Mouse (Mus musculus) midbrain, embryonic 14.5 days (tissue): ENCODE measurements around the gene Gm20388. TPM values are rescaled to one million over a fixed set of nuclear protein-coding genes. Genes with fewer than 3 reads are reported as not detected.
A peak's percentile ranks its signal among the peaks of the same experiment; 100 is the strongest.

Source experiments
- ATAC-seq: fragments of 200-750 bp; cut with Nextera tagmentation; 2 replicates; pipeline ENCODE4 v1.8.0; 2017; ENCODE audit warnings: moderate number of reproducible peaks, moderate library complexity; ENCODE audit not compliant: low FRiP score, low TSS enrichment
- DNase-seq: peaks from one replicate; pipeline ENCODE4 v3.0.0-alpha.2; 2015
- H3K27ac ChIP-seq: fragments of 300-500 bp; sonication (generic); replicated peaks from 2 replicates; pipeline ENCODE4 v1.5.1; 2014; ENCODE audit warnings: mild to moderate bottlenecking, low read depth, low read length, moderate library complexity
- H3K27me3 ChIP-seq: fragments of 300-500 bp; sonication (generic); 2 replicates; pipeline ENCODE4 v1.6.1; 2014; ENCODE audit warnings: low read length, control low read depth, mixed read lengths; ENCODE audit not compliant: control insufficient read depth, insufficient read depth
- H3K36me3 ChIP-seq: fragments of 300-500 bp; sonication (generic); 2 replicates; pipeline ENCODE4 v1.6.1; 2014; ENCODE audit warnings: low read length, control low read depth; ENCODE audit not compliant: control insufficient read depth, insufficient read depth
- H3K4me1 ChIP-seq: fragments of 300-500 bp; sonication (generic); 2 replicates; pipeline ENCODE4 v1.6.1; 2014; ENCODE audit warnings: mild to moderate bottlenecking, antibody characterized with exemption, low read length, control low read depth; ENCODE audit not compliant: control insufficient read depth, insufficient read depth
- H3K4me2 ChIP-seq: fragments of 300-500 bp; sonication (generic); 2 replicates; pipeline ENCODE4 v1.6.1; 2014; ENCODE audit warnings: mild to moderate bottlenecking, low read length, moderate library complexity
- H3K4me3 ChIP-seq: fragments of 300-500 bp; sonication (generic); replicated peaks from 2 replicates; pipeline ENCODE4 v1.5.1; 2014; ENCODE audit warnings: low read depth, low read length
- H3K9ac ChIP-seq: fragments of 300-500 bp; sonication (generic); replicated peaks from 2 replicates; pipeline ENCODE4 v1.6.1; 2014; ENCODE audit warnings: mild to moderate bottlenecking, low read length, moderate library complexity
- H3K9me3 ChIP-seq: fragments of 300-500 bp; sonication (generic); 2 replicates; pipeline ENCODE4 v1.6.1; 2016; ENCODE audit warnings: low read length, control low read depth, mixed read lengths; ENCODE audit not compliant: control insufficient read depth
- WGBS: fragments of 180-500 bp; shearing (Covaris S2); extraction: QIAGEN DNeasy Blood & Tissue Kit; methylation state at CpG from one replicate; pipeline ENCODE4 v1.1.7; 2014; 5-methylcytosine and 5-hydroxymethylcytosine counted together
- polyA plus RNA-seq: library from polyadenylated mRNA; unstranded; fragments of >200 nt; fragmentation: Nextera tagmentation; extraction: Ambion mirVana; gene quantifications from 2 replicates; pipeline ENCODE4 v1.2.1, GENCODE M21; 2014

Gene Gm20388
- polyA plus RNA-seq, 1 experiment from 2014 or later = 4.1 TPM

GRCm38 (mm10) chr8:120493508-120494464, 583.1 kb downstream of the Gm20388 start:
- peaks cover 84% of the 10 kb centered on the region for H3K4me1 ChIP-seq
- no peaks in the 10 kb centered on the region for H3K36me3 ChIP-seq
- H3K27me3 ChIP-seq = no peaks in the 10 kb centered on the region
- peak overlapping the region; percentile 95 for H3K4me2 ChIP-seq
- WGBS = 58% methylated on average over 16 of the region's 16 CpGs
- peak overlapping the region; percentile 91 for H3K4me3 ChIP-seq
- peak overlapping the region; percentile 45; the same call in 1 of the 2 replicates for H3K9ac ChIP-seq
- peak overlapping the region; percentile 57; the same call in 1 of the 2 replicates for H3K27ac ChIP-seq
- H3K9me3 ChIP-seq = no peaks in the 10 kb centered on the region
- no peak for DNase-seq
- no peak for ATAC-seq

- H3K9ac ChIP-seq = peak overlapping the region; percentile 37
- 21% methylated on average over 15 of the region's 15 CpGs for WGBS
- no peak for ATAC-seq
- H3K27ac ChIP-seq = peak overlapping the region; percentile 57
- no peaks in the 10 kb centered on the region for H3K9me3 ChIP-seq
- H3K27me3 ChIP-seq = no peaks in the 10 kb centered on the region
- H3K4me2 ChIP-seq = peak overlapping the region; percentile 95
- H3K4me1 ChIP-seq = peaks cover 92% of the 10 kb centered on the region
- H3K36me3 ChIP-seq = no peaks in the 10 kb centered on the region
- DNase-seq = peak; percentile 35
- peak overlapping the region; percentile 15 for H3K4me3 ChIP-seq
These were observed 584.3 kb downstream of the Gm20388 start for GRCm38 (mm10) chr8:120494903-120495302.

- Histone ChIP-seq H3K9me3 (no peaks in the 10 kb centered on the region), H3K9ac (no peak overlapping the region; the same call in 1 of the 2 replicates), H3K4me2 (peak overlapping the region; percentile 95), H3K36me3 (no peaks in the 10 kb centered on the region), H3K27me3 (no peaks in the 10 kb centered on the region), H3K27ac (peak overlapping the region; percentile 57; the same call in 1 of the 2 replicates), H3K4me3 (no peak overlapping the region; the same call in 1 of the 2 replicates), H3K4me1 (peaks cover 92% of the 10 kb centered on the region)
- ATAC-seq (no peak), DNase-seq (no peak)
- 64% methylated on average over 5 of the region's 5 CpGs for WGBS
These were observed 584.8 kb downstream of the Gm20388 start for GRCm38 (mm10) chr8:120495461-120495860.

GRCm38 (mm10) chr8:120496478-120496877, 585.8 kb downstream of the Gm20388 start:
- Histone ChIP-seq H3K9ac (no peak overlapping the region), H3K9me3 (no peaks in the 10 kb centered on the region), H3K36me3 (no peaks in the 10 kb centered on the region), H3K4me3 (no peak overlapping the region), H3K27ac (peak overlapping the region; percentile 81; the same call in 1 of the 2 replicates), H3K27me3 (no peaks in the 10 kb centered on the region), H3K4me2 (no peak overlapping the region), H3K4me1 (peaks cover 93% of the 10 kb centered on the region)
- DNase-seq = no peak
- 97% methylated on average over 15 of the region's 15 CpGs for WGBS
- no peak for ATAC-seq

GRCm38 (mm10) chr8:120497503-120497946, 586.9 kb downstream of the Gm20388 start:
- Histone ChIP-seq H3K9ac (peak overlapping the region; percentile 38; the same call in 1 of the 2 replicates), H3K27me3 (no peaks in the 10 kb centered on the region), H3K4me2 (peak overlapping the region; percentile 45), H3K4me3 (no peak overlapping the region), H3K36me3 (no peaks in the 10 kb centered on the region), H3K9me3 (no peaks in the 10 kb centered on the region), H3K4me1 (peaks cover 87% of the 10 kb centered on the region), H3K27ac (peak overlapping the region; percentile 81)
- peak; percentile 32; the same call in 1 of the 2 replicates for ATAC-seq
- DNase-seq = peak; percentile 85
- 4% methylated on average over 11 of the region's 11 CpGs for WGBS

- ATAC-seq (peak; percentile 46; the same call in 1 of the 2 replicates), DNase-seq (no peak)
- Histone ChIP-seq H3K27ac (peak overlapping the region; percentile 81), H3K36me3 (no peaks in the 10 kb centered on the region), H3K9ac (peak overlapping the region; percentile 38), H3K4me2 (peak overlapping the region; percentile 45), H3K4me3 (no peak overlapping the region), H3K9me3 (no peaks in the 10 kb centered on the region), H3K27me3 (no peaks in the 10 kb centered on the region), H3K4me1 (peaks cover 86% of the 10 kb centered on the region)
- WGBS = 4% methylated on average over 4 of the region's 4 CpGs
These were observed 587.7 kb downstream of the Gm20388 start for GRCm38 (mm10) chr8:120498349-120498831.

GRCm38 (mm10) chr8:120498926-120499605, 588.4 kb downstream of the Gm20388 start:
- Histone ChIP-seq H3K9ac (peak overlapping the region; percentile 29; the same call in 1 of the 2 replicates), H3K9me3 (no peaks in the 10 kb centered on the region), H3K4me3 (0 out of 2 replicates have a peak overlapping the region, but pooled peaks have one; percentile 5), H3K27ac (peak overlapping the region; percentile 81), H3K4me2 (peak overlapping the region; percentile 45), H3K27me3 (no peaks in the 10 kb centered on the region), H3K36me3 (no peaks in the 10 kb centered on the region), H3K4me1 (peaks cover 85% of the 10 kb centered on the region)
- 14% methylated on average over 9 of the region's 9 CpGs for WGBS
- ATAC-seq = peak; percentile 25; the same call in 1 of the 2 replicates
- peak; percentile 75 for DNase-seq

- ATAC-seq = no peak
- no peak overlapping the region; the same call in 1 of the 2 replicates for H3K9ac ChIP-seq
These were observed 590.1 kb downstream of the Gm20388 start for GRCm38 (mm10) chr8:120500701-120501261.

More at GRCm38 (mm10) chr8:120500701-120501261, 590.1 kb downstream of the Gm20388 start:
- 78% methylated on average over 8 of the region's 8 CpGs for WGBS
- Histone ChIP-seq H3K36me3 (no peaks in the 10 kb centered on the region), H3K27me3 (no peaks in the 10 kb centered on the region), H3K4me3 (no peak overlapping the region), H3K4me1 (peaks cover 86% of the 10 kb centered on the region), H3K9me3 (no peaks in the 10 kb centered on the region), H3K4me2 (no peak overlapping the region), H3K27ac (0 out of 2 replicates have a peak overlapping the region, but pooled peaks have one; percentile 5)
- no peak for DNase-seq
